Mouse (Mus musculus) heart, adult 11 months (tissue): ENCODE results near the gene Ap1ar.
A peak's percentile ranks its signal among the peaks of the same experiment; 100 is the strongest.

ENCODE experiments used
- DNase-seq: peaks from one replicate; pipeline ENCODE4 v3.0.0; 2022

The Ap1ar gene

DNA sequence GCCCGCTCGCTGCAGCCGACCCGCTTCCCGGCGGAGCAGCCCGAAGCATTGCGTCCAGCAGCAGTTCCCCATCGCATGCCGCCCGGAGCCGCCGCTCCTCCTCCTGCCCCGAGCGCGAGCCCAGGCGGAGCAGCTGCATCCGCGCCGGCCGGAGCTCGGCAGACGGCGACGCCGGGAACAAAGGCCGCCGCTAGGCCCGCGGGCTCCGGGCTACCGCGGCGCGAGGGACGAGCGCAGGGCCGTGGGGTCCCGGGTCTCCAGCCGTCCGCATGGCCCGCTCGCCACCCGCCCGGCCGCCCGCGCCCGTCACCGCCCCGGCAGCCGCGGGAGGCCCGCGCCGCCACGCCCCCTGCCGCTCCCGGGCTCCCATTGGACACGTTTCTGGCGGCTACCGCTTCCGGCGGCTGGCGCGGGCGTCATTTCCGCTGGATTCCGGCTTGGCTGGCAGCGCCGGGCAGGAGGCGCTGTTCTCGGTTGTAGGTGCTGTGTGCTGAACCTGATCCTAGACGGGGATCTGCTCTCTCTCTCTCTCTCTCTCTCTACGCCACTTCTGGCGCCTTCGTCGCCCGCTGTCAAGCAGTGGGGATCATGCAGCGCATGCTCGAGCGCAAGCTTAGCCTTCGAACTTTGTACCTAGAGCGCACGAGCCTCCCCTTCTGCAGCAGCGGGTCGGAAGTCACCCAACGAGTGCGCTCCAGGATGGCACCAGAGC, at the start of gene Ap1ar:
Gene Ap1ar, minus strand, starts transcription at position 370 of the 712 bp plus-strand sequence.
- peak; percentile 100 for DNase-seq

DNA sequence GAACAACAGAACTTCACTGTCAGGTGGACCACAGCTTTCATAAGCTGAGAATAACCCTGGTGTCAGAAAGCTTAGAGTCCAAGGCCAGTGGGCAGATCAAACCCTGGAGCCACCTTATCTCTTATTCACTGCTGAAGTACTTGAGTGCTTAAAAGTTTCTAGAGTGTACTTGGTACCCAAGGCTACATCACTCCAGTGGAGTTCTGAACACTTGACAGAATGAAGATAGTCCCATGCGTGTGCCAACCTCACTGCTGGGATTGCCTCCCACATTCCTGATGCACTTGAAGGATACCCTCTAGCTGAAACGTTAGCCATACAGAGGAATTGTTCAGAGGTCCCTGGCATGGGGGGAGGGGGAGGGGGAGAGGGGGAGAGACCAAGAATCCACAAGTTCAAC, 44.4 kb upstream of the Ap1ar start:
- no peak for DNase-seq

DNA sequence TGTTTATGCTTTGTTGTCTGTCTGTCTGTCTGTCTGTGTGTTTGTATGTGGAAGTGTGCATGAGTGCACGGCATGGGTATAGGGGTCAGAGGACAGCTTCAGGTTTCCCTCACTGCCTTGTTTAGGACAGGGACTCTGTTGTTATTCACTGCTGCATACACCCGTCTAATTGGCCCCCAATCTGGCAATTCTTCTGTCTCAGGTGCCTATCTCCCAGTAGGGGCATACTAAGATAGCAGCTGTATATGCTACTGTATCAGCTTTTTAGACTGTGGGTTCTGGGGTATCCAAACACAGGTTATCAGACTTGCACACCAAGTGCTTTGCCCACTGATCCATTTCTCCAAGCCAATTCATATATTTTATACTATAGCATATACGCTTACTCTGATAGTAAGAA, 42.6 kb upstream of the Ap1ar start:
- DNase-seq, result no peak

DNA sequence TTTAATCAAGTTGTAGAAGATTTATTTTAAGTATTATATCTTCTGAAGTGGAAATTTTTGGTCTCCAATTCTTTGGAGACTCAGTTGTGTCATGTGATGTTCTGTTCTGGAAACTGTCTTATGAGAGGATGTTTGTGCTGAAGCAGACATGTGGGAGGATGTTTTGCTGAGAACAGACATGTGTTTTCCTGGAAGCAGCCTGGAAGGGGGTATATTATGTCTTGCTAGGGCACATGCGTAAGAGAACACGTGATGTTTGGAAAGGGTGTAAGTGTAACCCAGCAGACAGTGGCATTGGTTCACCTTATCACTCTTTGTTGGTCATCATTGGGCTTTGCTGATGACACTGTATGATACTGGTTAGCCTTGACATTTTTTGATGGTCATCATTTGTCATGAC, 38.2 kb upstream of the Ap1ar start:
- no peak for DNase-seq

DNA sequence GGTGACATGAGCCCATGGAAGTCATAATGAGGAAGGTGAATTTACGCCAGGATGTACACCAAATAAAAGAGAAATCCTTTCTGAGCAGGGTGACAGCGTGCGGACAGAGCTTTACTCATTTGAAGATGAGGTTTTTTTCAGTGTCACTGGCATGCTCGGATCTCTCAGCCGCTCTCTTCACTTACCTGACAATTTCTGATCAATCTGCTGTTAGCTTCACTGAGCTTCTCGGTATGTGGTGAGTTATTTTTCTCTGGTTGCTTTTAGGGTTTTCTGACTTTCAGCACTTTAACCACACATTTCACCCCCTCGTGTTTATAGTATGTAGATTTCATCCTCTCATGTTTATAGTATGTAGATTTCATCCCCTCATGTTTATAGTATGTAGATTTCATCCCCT, 37.7 kb upstream of the Ap1ar start:
- DNase-seq, result no peak

DNA sequence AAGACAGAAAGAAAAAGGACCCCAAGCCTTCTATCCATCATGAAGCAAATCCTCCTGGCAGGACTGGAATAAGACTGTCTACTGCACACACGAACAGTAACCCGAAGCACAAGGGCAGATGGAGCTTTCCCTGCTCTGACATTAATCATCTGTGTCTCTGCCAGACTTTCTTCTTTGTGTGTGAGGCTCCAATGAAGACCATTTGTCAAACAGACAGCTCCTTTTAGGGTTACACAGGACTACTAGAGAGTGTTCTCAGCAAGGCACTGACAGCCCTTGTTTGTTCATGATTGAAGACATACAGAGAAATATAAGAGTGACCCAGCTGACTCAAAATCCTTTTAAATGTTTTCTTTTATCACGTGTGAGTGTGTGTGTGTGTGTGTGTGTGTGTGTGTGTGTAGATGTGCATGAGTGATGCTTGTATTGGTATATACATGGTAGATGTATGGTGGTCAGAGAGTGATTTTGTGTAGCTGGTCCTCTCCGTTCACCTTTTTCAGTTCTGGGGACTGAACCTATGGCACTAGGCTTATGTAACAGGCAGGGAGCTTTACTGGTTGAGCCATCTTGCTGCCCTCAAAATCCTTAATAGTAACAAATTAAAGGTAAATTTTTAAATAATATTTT, 37.0 kb upstream of the Ap1ar start:
- no peak for DNase-seq

DNA sequence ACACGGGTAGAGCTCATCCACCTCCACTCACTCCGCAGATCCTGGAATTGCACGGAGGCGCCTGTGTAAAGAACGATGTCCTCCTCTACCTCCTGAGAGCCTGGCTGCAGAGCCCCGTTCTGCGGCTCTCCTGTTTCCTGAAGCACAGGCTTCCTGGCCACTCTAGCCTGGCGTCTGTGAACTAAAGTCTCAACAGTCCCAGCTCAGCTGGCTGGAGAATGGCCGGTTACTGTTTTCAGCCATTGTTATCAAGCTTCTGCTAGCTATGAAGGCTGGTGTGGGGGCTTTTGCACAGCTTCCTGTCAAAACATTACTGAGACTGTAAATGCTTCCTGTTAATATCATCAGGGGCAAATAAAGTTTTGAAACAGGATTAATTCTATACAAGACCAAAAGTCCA, 34.3 kb upstream of the Ap1ar start:
- DNase-seq, result no peak

DNA sequence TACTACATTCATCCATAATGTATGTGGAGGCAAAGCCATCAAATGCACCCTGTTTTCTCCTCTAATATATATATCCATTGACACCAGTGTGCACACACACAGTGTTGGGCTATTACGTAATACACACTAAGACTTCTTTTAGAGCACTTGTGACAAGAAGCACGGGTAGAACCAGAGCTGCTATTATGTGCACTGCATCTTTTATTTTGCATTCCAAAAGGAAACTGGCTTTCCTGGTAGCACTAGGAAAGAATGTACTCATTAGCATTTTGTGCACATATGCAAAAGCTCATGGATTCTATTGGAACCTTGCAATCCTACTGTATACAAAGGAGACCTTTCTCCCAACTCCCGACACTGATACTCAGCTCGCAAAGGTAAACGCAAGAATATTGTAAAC, 31.6 kb upstream of the Ap1ar start:
- no peak for DNase-seq

DNA sequence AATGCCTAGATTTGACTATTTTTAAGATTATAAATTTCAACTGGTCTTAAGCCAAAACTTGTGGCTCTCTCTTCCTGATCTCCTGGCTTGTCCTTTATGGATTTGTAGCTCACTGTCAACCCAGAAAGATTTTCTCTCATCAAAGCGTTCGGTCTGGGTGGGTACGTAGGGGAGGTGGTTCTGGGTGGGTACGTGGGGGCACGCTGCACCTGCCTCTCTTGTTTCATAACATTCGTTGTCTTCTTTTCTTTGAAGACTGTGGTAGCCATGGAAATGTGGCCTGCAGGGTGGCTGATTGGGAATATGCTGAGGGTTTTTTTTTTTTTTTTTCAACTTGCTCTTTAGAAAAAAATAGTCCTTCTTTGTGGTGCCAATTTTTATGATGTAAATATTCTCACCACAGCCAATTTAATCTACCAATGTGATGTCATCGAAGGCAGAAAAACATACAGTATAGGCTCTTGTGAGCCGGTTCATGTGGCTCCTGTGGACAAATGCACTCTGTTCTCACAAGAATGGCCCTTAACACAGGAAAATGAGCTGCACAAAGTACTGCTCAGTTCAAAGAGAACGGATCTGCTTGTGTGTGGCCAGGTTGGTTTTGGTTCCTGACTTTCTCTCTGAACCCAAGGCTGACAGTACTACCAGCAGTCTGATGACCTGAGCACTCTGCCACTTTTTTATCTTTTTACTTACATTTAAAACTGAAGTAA, 30.9 kb upstream of the Ap1ar start:
- DNase-seq, result no peak

DNA sequence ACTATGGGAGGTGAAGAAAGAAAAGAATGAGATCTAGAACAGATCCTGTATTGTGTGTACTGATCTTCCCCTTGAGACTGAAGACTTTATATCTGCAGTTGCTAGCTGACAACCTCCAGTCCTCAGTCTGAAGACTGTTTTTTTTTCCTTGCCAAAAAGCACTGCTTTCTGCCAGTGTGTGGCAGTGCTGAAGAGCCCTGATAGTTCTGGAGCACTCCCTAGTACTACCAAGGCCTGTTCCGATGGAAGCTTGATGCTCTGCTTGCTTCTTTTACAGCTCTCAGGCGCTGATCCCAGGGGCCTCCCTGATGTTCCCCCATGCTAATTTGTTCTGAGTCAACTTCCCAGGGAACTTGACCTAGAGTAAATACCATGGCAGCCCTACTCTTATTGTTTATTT, 26.9 kb upstream of the Ap1ar start:
- no peak for DNase-seq

DNA sequence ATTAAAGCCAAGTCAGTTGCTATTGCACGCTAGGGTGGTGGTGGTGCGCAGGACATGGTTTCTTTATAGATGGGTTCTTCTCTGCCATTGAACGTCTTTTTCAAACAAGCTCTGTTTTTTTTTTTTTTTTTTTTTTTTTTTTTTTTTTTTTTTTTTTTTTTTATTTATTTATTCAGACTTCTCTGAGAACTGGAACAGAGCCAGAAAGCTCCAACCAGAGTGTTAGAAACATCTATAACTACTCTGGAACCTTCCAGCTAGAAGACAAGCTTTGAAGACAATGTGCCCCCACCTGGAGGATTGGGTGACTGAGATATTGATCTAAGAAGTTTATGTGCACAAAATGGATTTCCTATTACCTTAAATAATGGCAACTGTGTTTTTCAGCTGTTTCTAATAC, 26.2 kb upstream of the Ap1ar start:
- no peak for DNase-seq

DNA sequence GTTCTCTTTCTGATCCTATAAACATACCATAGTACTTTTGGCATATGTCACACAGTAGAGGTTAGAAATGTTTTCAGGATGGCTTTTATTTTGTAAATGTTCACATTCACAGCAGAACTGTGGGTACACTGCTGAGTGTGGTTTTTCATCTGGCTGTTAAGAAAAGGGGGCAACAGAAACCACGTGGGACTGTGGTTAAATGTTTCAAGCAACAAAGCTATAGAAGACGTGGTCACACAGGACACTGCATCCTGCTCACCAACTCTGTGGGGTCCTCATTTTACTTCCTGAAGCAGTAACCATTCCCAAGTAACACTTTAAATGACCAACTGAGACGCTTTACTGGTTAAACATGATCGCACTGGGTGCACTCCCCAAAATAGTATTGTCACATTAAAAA, 25.2 kb upstream of the Ap1ar start:
- no peak for DNase-seq

DNA sequence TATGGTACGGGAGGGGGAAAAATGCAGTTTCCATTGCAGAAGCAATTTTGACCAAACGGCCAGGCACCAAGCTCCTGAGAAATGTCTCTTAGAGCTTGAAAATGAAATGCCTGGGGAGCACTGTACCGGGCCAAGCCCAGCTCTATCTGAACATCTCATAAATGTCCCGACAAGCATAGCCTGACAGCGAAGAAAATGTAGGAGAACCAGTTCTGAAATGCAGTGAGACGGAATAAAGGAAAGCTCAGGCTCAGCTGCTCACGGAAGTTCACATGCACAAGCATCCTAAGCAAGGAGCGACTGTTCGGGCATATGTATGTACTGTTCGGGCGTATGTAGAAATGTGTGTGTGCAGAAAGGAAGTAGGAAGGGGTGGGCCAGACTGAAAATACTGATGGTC, 24.0 kb upstream of the Ap1ar start:
- DNase-seq, result no peak

DNA sequence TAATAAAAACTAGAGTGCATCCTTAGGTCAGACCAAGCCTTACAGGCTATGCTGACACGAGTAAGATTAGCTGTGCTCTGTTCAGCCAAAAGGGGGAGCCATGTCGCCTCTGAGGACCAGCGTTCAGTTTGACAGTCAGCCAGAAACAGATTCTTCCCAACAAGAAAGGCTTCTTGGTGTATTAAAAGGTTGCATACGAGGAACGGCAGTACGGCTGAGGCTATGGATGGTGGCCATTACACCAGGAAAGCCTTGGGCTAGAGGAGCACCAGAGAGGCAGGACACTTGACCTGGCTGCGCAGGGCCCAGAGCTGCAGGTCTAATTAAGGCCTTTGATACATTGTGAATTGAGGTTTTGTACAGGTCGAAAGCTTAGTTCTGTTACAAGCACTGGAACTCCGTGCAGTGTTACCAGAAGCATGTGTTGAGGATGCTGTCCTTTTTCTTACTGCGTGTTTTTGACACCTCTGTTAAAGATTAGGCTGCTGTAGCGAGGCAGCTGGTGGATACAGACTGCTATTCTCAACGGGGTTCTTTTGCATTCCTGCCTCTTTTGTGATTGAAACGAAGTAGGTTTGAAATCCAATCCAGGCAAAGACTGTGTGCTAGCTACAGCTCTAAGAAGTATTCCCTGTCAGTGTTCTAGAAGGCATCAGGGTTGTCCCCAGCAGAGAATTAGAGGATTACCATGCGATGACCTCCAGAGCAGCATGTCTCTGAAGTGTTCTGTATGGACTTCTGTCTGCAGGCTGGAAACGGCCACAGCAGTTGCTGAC, 16.3 kb upstream of the Ap1ar start:
- peak; percentile 89 for DNase-seq

DNA sequence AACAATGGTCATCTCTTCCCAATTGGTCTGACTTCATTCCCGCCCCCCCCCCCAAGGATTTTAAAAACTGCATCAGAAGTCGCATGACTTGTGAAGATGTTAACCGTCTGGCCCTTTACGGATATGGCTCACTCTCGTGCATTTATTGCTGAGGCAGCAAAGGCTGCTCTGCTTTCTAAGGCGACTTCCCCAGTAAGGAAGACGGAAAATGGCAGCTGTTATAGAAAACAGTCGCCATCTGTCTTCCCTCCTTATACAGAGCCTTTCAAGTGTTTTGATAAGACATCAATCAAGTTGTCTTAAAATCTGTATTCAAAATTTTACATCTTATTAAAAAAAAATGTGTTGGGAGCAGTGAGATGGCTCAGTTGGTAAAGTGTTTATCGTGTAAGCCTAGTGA, 15.4 kb upstream of the Ap1ar start:
- peak; percentile 28 for DNase-seq

DNA sequence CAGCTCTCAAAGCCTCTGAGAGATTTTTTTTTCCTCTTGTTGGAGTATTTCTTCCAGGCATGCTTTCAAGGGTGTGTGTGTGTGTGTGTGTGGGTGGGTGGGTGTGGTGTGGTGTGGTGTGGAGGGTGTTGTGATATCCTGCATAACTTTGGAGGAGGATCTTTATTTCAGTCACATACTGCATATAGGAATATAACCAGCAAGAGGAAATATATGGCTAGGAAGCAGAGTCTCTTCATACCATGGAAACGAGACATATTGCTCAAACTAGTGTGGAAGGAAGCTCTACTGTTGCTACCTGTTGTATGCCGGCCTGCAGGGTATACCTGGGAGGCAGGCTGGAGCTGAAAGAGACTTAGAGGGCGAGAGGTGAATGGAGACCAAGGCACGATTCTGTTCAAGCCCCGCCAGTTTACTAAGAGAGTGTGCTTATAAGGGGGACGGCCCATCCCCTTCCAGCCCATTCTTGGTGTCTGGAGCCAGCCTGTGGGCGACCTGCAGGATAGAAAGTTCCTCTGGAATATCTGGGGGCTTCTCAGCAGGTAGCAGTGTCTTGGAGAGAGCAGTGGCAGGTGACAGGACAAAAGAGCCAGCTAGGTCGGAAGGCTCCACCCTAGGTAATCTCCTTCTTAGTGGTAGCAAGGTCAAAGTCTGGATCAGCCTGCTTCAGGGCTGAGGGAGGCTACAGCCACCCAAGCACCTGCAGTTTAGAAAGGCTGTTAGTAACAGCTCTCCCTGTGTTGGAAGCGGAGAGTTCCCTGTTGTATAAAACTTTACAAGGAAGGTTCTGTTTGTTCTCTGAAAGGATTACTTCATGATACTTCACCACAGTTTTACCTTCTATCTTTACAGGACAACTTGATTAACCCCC, 13.7 kb upstream of the Ap1ar start:
- DNase-seq, result peak; percentile 52

DNA sequence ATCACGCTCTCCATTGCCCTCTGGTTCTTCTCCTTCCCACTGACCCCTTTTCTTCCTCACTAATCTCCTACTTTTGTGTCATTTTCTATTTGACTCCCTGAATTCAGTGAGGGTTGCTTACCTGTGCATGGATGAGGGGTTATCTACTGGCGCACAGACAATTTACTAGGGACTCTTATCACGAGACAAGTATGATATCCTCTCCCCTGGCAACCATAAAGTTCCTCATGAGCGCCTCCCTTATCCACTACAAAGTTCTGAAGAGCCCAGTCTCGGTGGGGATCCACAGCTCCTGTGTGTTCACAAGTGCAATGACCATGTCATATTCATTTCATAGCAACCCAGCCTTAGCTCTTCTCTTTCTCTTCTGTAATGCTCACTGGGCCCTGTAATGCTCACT, 12.6 kb upstream of the Ap1ar start:
- DNase-seq, result no peak

DNA sequence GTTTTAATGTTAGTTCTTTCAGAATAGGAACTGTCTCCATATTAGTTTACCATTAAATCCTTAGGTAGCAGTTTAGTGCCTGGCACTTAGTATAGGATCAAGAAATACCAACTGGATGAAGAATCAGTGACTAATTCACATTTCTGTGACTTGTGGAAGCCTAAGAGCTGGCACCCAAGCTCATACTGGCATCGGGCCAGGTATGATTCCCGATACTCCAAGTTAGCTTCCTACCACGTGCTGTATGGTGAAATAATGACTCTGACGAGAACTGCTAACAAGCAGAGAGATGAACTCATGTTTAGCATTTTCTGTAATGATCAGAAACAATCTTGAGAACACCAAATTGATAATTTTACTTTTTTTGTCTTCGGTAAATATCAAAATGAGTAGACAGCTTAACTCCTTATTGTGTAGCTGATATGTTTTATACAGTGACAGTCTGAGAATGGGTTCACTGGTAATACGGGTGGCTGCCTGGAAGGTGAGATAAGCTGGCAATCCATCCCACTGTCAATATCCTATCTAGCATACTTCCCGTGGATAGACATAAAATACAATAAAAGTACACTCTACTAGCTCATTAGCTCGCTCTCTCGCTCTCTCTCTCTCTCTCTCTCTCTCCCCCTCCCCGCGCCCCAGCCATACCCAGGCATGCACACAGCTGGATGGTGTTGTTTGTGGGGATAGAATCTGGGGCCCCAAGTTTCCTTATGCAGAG, 10.9 kb upstream of the Ap1ar start:
- DNase-seq, result no peak

DNA sequence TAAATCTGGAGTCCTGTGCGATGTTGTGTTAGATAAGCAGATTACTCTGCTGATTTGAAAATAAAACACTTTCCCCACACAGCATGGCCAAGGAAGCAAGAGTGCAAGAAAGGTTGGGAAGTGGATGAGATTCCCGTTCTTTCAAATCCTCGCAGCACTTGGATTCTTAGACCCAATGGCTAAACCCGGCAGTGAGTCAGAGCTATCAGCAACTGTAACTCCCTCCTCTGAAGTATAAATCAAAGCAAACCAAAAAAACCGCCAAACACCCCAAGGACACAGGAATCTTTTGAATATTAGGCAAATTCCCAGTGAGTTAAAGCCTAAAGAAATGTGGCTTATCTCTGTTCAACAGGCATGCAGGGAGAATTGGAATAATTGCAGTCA, 6.6 kb upstream of the Ap1ar start:
- DNase-seq, result no peak

DNA sequence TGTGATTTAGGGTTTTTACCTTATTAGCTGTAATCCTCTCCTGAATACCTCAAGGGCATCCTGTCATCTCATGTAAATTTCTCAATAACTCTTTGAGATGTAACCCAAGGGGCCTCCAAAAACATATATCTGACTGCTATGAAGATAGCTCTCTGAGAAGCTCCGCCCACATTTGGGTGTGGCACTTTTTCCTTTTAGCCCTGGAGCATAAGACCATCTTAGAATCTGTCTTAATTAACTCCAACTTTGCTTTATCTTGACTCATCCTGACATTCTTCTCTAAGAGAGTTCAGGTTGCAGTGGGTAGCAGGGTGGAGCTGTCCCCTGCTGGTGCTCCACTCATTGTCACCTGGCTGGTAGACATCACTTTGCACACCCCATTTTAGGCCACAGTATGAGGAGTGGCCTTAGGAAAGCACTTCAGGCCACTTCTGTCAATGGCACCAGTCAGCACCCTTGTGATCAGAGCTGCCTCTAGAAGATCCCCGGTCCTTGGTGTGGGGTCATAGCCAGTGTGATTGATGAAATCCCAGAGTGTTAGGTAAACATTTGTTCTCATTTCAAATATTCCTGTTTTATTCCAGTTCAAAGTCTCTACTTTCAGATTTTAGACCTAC, 6.1 kb upstream of the Ap1ar start:
- DNase-seq, result peak; percentile 74

DNA sequence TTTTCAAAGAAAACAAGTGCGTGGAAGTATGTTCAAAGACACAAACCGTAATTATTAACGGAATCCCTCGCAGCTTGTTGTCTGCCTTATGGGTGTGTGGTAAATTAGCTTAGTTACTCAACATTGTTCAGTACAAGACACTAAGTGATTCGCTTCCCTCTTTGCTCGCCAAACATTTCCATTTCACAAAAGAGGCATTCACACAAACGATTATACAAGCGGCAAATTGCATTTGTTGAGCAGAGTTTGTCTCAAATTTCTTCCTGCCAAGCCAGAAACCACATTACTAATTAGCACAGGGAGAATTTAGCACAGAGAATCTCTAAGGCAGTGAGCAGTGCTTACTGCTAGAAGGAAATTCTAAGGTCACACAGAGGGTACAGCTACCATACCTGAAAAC, 4.6 kb upstream of the Ap1ar start:
- peak; percentile 36 for DNase-seq
